Mouse (Mus musculus) kidney, embryonic 16.5 days (tissue): Measurements from ENCODE around the gene Atm. TPM values are rescaled to one million over a fixed set of nuclear protein-coding genes. Genes with fewer than 3 reads are reported as not detected.

Experiments used
- ATAC-seq: fragments of 200-750 bp; cut with Nextera tagmentation; 2 replicates; pipeline ENCODE4 v1.8.0; 2017; ENCODE audit warnings: moderate TSS enrichment; ENCODE audit not compliant: low FRiP score, low TSS enrichment
- H3K27ac ChIP-seq: fragments of 300-500 bp; sonication (generic); 2 replicates; pipeline ENCODE4 v1.5.1; 2014; ENCODE audit warnings: low read length
- H3K27me3 ChIP-seq: fragments of 300-500 bp; sonication (generic); 2 replicates; pipeline ENCODE4 v1.6.1; 2014; ENCODE audit warnings: low read length, control low read depth, mixed read lengths; ENCODE audit not compliant: insufficient read depth
- H3K36me3 ChIP-seq: fragments of 300-500 bp; sonication (generic); 2 replicates; pipeline ENCODE4 v1.6.1; 2014; ENCODE audit warnings: low read length, control low read depth, mixed read lengths; ENCODE audit not compliant: insufficient read depth
- H3K4me1 ChIP-seq: fragments of 300-500 bp; sonication (generic); 2 replicates; pipeline ENCODE4 v1.6.1; 2014; ENCODE audit warnings: low read length, control low read depth, mixed read lengths; ENCODE audit not compliant: insufficient read depth
- H3K4me2 ChIP-seq: fragments of 300-500 bp; sonication (generic); replicated peaks from 2 replicates; pipeline ENCODE4 v1.6.1; 2014; ENCODE audit warnings: low read depth, low read length
- H3K4me3 ChIP-seq: fragments of 300-500 bp; sonication (generic); 2 replicates; pipeline ENCODE4 v1.5.1; 2014; ENCODE audit warnings: mild to moderate bottlenecking, low read length
- H3K9ac ChIP-seq: fragments of 300-500 bp; sonication (generic); replicated peaks from 2 replicates; pipeline ENCODE4 v1.6.1; 2014; ENCODE audit warnings: low read length
- H3K9me3 ChIP-seq: fragments of 300-500 bp; sonication (generic); 2 replicates; pipeline ENCODE4 v1.6.1; 2016; ENCODE audit warnings: low read length, control low read depth
- WGBS: fragments of 180-500 bp; shearing (Covaris S2); extraction: QIAGEN DNeasy Blood & Tissue Kit; methylation state at CpG from one replicate; pipeline ENCODE4 v1.1.7; 2014; 5-methylcytosine and 5-hydroxymethylcytosine counted together
- polyA plus RNA-seq: library from polyadenylated mRNA; unstranded; fragments of >200 nt; fragmentation: Nextera tagmentation; extraction: Ambion mirVana; gene quantifications from 2 replicates; pipeline ENCODE4 v1.2.1, GENCODE M21; 2015

The Atm gene
- polyA plus RNA-seq, 1 experiment from 2014 or later: 13.1 TPM

DNA sequence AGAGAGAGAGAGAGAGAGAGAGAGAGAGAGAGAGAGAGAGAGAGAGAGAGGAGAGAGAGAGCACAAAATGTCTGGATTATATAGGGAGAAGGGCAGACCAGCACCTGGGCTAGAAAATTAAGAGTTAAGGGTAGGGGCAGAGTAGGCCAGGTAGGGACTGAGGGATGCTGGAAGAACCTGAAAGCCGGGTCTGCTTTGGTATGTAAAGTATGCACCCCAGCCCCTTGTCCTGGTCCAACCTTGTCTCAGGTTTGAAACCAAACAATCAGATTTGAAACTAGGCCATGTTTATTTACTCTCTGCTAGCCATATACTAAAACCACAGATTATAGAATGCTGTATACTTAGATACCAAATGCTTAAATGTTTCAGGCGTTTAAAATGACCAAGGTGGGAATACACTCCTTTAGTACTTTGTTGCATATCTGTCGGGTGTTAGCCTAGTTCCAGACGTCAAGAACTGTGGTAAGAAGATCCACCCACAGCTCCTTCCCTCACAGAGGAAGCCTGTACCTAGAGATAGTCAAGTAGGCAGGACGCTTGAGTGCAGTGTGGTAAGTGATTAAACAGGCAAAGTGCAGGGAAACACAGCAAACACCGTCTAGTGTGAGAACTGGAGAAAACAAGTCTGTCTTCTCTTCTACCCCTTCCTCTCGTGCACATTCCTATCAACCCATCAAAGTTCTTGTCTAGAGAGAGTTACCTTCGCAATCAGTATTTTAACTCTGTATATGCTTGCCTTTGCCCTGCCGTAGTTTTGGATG lies 114.2 kb downstream of the Atm start:
- no peak overlapping the region for H3K9ac ChIP-seq
- H3K4me1 ChIP-seq: no peaks in the 10 kb centered on the region
- H3K36me3 ChIP-seq: no peaks in the 10 kb centered on the region
- no peak overlapping the region for H3K27ac ChIP-seq
- no peak overlapping the region for H3K4me3 ChIP-seq
- H3K27me3 ChIP-seq: no peaks in the 10 kb centered on the region
- no peak for ATAC-seq
- no peaks in the 10 kb centered on the region for H3K9me3 ChIP-seq
- WGBS: 66% methylated on average over 9 of the region's 9 CpGs
- H3K4me2 ChIP-seq: no peak overlapping the region

DNA sequence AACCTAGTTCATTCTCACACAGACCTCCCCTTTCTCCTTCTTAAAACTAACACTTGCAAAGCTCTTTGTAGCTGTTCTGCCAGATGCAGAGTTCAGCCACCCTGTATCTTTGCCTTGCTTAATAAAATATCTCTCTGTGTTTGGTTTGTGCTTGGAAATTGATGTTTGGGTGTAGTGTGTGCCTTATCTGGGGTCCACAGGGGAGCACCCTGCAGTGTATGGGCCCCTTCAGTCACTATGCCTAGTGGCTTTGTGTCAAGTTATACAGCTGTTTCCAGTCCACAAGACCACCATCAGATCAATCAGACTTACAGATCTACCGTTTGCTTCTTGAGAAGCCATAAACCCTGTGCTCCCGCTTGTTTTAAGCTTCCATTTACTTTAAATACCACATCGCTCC lies 127.1 kb downstream of the Atm start:
- Histone ChIP-seq H3K4me1 (peaks cover 15% of the 10 kb centered on the region; the same call in 1 of the 2 replicates), H3K9me3 (no peaks in the 10 kb centered on the region), H3K4me3 (no peak overlapping the region), H3K4me2 (no peak overlapping the region), H3K36me3 (no peaks in the 10 kb centered on the region), H3K27ac (no peak overlapping the region), H3K9ac (no peak overlapping the region), H3K27me3 (no peaks in the 10 kb centered on the region)
- 64% methylated on average over 3 of the region's 3 CpGs for WGBS
- ATAC-seq: no peak

DNA sequence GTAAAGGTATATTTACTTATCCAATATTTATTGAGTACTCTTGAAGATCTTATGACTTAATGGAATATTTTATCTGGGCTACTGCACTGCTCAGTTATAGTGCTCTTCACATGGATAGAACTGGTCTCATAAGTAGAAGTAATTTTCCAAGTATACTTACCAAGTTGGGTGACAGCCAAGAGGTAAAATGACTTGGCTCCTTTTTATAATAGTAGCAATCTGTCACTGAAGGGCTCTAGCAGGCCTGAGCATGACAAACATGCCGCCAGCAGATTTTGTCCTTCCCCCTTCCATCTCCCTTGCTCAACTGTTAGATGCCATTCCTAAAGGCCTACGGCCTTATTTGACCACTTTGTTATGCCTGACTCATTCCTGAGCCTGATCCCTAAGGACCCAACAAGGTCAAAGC lies 127.6 kb downstream of the Atm start:
- no peak for ATAC-seq
- Histone ChIP-seq H3K36me3 (no peaks in the 10 kb centered on the region), H3K27me3 (no peaks in the 10 kb centered on the region), H3K4me2 (no peak overlapping the region), H3K27ac (no peak overlapping the region), H3K9ac (no peak overlapping the region), H3K4me1 (peaks cover 18% of the 10 kb centered on the region; the same call in 1 of the 2 replicates), H3K4me3 (no peak overlapping the region), H3K9me3 (no peaks in the 10 kb centered on the region)
- 76% methylated on average over 2 of the region's 2 CpGs for WGBS

DNA sequence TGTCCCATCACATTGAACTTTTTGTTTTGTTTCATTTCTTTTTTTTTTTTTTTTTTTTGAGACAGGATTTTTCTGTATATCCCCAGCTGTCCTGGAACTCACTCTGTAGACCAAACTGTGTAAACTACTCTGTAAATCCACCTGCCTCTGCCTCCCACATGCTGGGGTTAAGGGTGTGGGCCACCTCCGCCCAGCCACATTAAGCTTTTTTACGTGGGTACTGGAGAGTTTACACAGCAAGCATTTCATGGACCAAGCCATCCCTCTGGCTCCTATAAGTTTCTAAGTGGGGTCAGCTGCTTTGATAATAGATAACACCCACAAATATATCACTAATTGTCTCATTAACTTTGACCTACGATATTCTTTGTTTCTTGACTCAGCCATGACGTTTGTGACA lies 128.0 kb downstream of the Atm start:
- Histone ChIP-seq H3K27me3 (no peaks in the 10 kb centered on the region), H3K9me3 (no peaks in the 10 kb centered on the region), H3K9ac (no peak overlapping the region), H3K4me2 (no peak overlapping the region), H3K36me3 (no peaks in the 10 kb centered on the region), H3K27ac (no peak overlapping the region), H3K4me3 (no peak overlapping the region), H3K4me1 (peaks cover 18% of the 10 kb centered on the region; the same call in 1 of the 2 replicates)
- WGBS: 60% methylated on average over 4 of the region's 4 CpGs
- no peak for ATAC-seq

DNA sequence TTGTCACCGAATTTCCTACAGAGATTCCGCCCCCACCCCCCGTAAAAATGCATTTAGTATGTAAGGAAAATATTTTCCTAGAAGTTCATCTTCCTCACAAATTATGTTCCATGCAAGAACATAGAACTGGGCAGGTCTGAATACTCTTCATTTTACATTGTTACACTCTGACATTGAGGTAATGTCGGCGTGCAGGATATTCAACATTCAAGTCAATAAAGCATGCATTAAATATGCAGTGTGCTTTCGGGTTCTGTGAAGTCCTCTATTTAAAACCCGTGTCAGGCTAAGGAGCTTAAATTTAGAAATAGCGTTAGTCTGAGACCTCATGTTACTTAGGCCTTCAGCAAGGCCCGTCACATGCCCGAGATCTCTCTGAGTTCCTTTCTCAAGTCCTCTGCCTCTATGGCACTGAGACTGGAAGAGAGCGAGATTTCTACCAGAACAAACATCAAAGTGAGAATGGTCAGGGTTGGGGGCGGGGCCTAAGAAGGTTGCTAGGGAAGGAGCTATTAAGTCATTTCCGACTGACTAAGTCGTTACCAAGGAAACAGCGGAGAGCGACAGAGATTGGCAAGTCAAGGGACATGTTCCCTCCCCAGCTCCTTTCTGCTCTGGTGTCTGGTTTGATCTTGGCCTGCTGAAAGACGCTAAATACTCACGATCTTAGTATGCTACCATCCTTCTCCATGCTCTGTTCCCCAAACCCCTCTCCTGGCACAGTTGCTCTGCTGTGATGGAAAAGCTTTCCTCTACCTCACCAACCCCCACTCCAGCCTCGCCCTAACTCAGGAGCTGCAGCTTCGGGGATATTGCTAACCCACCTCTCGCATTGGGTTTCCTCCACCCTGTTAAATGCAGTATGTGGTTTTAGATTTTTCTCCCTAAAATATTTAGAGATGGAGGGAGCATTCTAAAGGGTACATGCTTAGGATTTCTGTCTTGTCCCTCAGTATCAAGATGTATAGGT lies 131.5 kb downstream of the Atm start:
- Histone ChIP-seq H3K27me3 (no peaks in the 10 kb centered on the region), H3K9me3 (no peaks in the 10 kb centered on the region), H3K4me1 (peaks cover 31% of the 10 kb centered on the region), H3K27ac (peak overlapping the region; percentile 70), H3K9ac (peak overlapping the region; percentile 72), H3K4me3 (peak overlapping the region; percentile 53), H3K36me3 (0 out of 2 replicates have a peak, but pooled peaks cover under 1% of the 10 kb centered on the region), H3K4me2 (peak overlapping the region; percentile 71)
- 21% methylated on average over 21 of the region's 21 CpGs for WGBS
- peak; percentile 84 for ATAC-seq

DNA sequence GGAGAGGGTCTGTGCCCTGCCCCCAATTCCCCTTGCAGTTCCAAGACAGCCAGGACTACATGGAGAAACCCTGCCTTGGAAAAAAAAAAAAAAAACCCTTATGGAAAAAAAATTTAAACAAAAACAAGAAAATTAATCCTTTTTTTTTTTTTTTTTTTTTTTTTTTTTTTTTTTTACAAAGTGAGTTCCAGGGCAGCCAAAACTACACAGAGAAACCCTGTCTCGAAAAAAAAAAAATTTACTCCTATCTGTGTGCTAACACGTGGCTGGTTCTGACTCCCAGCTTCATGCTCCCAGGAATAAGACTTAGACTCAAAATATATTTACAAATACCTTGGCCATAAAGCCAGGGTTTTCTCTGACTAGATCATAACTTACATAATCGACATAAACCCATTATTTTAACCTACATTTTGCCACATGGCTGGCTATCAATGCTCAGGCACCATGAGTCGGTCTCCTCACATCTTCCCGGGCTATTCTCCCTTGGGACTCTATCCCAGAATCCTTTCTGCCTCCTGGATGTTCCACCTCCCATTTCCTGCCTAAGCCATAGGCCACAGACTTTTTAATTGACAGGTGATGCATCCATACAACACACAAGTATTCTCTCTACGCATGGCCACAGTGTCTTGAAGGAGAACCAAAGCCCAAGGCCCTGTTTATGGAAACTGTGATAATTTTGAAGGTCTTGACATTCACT lies 132.3 kb downstream of the Atm start:
- Histone ChIP-seq H3K4me2 (no peak overlapping the region), H3K36me3 (peaks cover 7% of the 10 kb centered on the region; the same call in 1 of the 2 replicates), H3K9ac (no peak overlapping the region), H3K4me1 (peaks cover 31% of the 10 kb centered on the region), H3K27me3 (no peaks in the 10 kb centered on the region), H3K9me3 (no peaks in the 10 kb centered on the region), H3K27ac (no peak overlapping the region; the same call in 1 of the 2 replicates), H3K4me3 (no peak overlapping the region)
- no peak for ATAC-seq
- WGBS: 86% methylated on average over 6 of the region's 6 CpGs

DNA sequence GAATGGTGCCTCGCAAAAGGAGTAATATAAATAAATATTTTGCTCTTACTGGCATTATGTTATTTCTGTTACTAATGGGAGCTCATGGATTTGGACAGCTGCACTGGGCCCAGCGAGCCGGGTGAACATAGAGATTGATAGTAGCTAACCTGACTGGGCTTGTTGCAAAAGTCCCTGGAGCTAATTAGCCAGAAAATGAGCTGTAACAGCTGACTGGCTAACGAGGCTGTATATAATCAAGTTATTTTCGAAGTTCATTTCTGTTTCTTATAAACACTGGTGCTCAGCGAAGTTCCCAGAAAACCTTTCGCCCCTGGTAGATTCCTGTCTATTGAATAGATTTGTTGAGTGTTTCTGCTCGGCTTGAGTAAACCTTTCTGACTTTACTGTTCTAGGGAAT lies 133.5 kb downstream of the Atm start:
- Histone ChIP-seq H3K4me1 (peaks cover 31% of the 10 kb centered on the region), H3K36me3 (peaks cover 7% of the 10 kb centered on the region; the same call in 1 of the 2 replicates), H3K9ac (peak overlapping the region; percentile 47), H3K27ac (peak overlapping the region; percentile 90), H3K27me3 (no peaks in the 10 kb centered on the region), H3K4me3 (no peak overlapping the region), H3K9me3 (no peaks in the 10 kb centered on the region), H3K4me2 (peak overlapping the region; percentile 49)
- peak; percentile 6; the same call in 1 of the 2 replicates for ATAC-seq
- 33% methylated on average over 8 of the region's 8 CpGs for WGBS

DNA sequence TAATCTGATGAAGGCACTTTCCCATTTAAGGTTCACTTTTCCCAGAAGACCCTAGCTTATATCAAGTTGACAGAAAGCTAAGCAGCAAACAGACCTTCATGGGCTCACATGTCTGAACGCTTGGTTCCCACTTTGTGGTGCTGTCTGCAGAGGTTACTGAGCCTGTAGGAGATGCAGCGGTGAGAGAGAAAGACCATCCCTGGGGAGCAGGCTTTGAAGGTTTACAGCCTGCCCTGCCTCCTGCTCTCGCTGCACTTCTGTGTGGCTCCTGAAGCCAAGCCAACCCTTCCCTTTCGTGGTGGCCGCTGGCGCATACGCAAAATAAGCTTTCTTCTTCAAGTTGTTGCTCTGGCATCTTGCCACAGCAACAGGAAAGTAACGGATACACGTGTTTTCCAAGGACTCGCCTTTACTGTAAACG lies 134.2 kb downstream of the Atm start, which contains the start of gene 4930550C14Rik:
Gene 4930550C14Rik, plus strand, starts transcription at position 35 of the 421 bp plus-strand sequence.
- Histone ChIP-seq H3K27me3 (no peaks in the 10 kb centered on the region), H3K4me1 (peaks cover 31% of the 10 kb centered on the region), H3K4me2 (peak within 1 kb of the TSS; percentile 49), H3K9ac (peak within 1 kb of the TSS; percentile 47), H3K4me3 (peak within 1 kb of the TSS; percentile 27), H3K36me3 (peaks cover 7% of the 10 kb centered on the region; the same call in 1 of the 2 replicates), H3K27ac (peak within 1 kb of the TSS; percentile 90), H3K9me3 (no peaks in the 10 kb centered on the region)
- ATAC-seq: peak; percentile 49
- 2% methylated on average over 11 of the region's 11 CpGs for WGBS

DNA sequence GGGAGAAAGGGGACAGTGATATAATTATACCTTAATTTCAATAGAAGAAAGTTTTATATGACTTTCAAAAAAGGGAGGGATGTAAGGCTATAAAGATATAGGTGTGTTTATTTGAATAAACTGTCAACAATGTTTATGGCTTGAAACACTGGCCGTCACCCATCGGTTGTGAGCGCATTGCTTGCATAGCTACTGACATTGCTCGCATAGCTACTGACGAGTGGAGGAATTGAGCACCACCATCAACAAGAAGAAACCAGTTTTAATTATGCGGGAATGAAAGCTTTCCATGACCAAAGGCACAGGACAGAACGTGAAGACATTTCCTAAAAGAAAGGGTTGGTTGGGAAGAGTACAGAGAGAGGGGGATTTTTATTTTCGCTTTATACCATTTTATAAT lies 135.4 kb downstream of the Atm start:
- no peak for ATAC-seq
- Histone ChIP-seq H3K4me2 (no peak overlapping the region), H3K4me1 (peaks cover 30% of the 10 kb centered on the region), H3K27me3 (no peaks in the 10 kb centered on the region), H3K9ac (no peak overlapping the region), H3K36me3 (peaks cover 7% of the 10 kb centered on the region; the same call in 1 of the 2 replicates), H3K4me3 (no peak overlapping the region), H3K27ac (peak overlapping the region; percentile 24; the same call in 1 of the 2 replicates), H3K9me3 (no peaks in the 10 kb centered on the region)
- 67% methylated on average over 8 of the region's 8 CpGs for WGBS
